Mouse (Mus musculus) left cerebral cortex, postnatal 36 days (tissue): ENCODE results near the gene Nlrc3. TPM values are rescaled to one million over a fixed set of nuclear protein-coding genes. Genes with fewer than 3 reads are reported as not detected.
"Not testable (repeated sequence)": the region's sequence is repeated elsewhere in the genome, so short reads cannot be mapped to it uniquely, and the experiment has no call there.

Experiments
- DNase-seq, 2 experiments: peaks; one replicate each; pipeline ENCODE4 v3.0.0; 2021 to 2022; ENCODE audit warnings: low spot score in 2 of 2, mixed read lengths in 1 of 2
- intact Hi-C: fragments of 180-260 bp; cut with DNase I; formaldehyde crosslinking; loops from one replicate; pipeline ENCODE4 v1.15.1; 2025
- total RNA-seq, 2 experiments: library from RNA; stranded (reverse); gene quantifications; 2 replicates each; pipeline ENCODE4 v1.2.3; 2021

The Nlrc3 gene
- 1 to 10 TPM; 1.1 to 3.5 TPM for total RNA-seq

- intact Hi-C loops, result no loop called here
- DNase-seq, result no peak
Measured at GRCm38 (mm10) chr16:3976251-3976671, at the start of gene Nlrc3. Gene Nlrc3 (minus strand): TSS chr16:3976632.

- DNase-seq, result no peak
- intact Hi-C loops, result no loop called here
Measured at GRCm38 (mm10) chr16:4022719-4023118, 46.3 kb upstream of the Nlrc3 start.

- no peak for DNase-seq
- intact Hi-C loops, result no loop called here
Measured at GRCm38 (mm10) chr16:4021241-4021640, 44.8 kb upstream of the Nlrc3 start.

GRCm38 (mm10) chr16:4017466-4017865 lies 41.0 kb upstream of the Nlrc3 start:
- DNase-seq, intact Hi-C loops: not testable (repeated sequence)

GRCm38 (mm10) chr16:4016786-4017185 lies 40.4 kb upstream of the Nlrc3 start:
- intact Hi-C loops, DNase-seq: not testable (repeated sequence)

DNA sequence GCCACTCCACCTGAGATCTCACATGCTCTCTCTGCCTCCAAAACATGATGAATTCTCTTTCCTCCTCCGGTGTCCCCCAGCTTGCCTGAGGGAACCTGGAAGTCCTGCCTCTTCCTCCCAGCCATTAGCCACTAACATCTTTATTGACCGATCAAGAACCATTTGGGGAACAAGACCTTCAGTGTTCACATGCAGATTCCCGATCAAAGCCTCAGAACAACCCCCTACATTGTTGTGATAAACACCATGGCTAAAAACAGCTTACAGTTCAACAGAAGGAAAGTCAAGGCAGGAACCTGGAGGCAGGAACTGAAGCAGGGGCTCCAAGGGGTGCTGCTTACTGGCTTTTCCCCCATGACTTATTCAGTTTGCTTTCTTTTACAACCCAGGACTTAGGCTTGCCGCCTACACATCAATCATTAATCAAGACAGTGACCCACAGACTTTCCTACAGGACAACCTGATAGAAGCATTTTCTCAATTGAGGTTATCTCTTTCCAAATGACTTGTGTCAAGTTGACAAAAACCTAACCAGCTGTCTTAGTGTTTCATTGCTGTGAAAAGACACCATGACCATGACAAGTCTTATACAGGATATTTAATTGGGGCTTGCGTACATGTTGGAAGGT lies 37.7 kb upstream of the Nlrc3 start:
- DNase-seq, result no peak
- intact Hi-C loops, result no loop called here

GRCm38 (mm10) chr16:4012882-4013570 lies 36.6 kb upstream of the Nlrc3 start:
- intact Hi-C loops, result no loop called here
- no peak for DNase-seq

- intact Hi-C loops, result no loop called here
- peak; percentile 97 for DNase-seq
Measured at GRCm38 (mm10) chr16:4003489-4004398, 27.3 kb upstream of the Nlrc3 start, which contains the start of gene Slx4. Gene Slx4 (minus strand): TSS chr16:4003770.

GRCm38 (mm10) chr16:3988410-3988809 lies 12.0 kb upstream of the Nlrc3 start:
- intact Hi-C loops, result no loop called here
- no peak for DNase-seq

GRCm38 (mm10) chr16:3983146-3983700 lies 6.8 kb upstream of the Nlrc3 start:
- DNase-seq, result no peak
- intact Hi-C loops, result no loop called here

- no peak for DNase-seq
- intact Hi-C loops, result no loop called here
Measured at GRCm38 (mm10) chr16:3982173-3982572, 5.7 kb upstream of the Nlrc3 start.

DNA sequence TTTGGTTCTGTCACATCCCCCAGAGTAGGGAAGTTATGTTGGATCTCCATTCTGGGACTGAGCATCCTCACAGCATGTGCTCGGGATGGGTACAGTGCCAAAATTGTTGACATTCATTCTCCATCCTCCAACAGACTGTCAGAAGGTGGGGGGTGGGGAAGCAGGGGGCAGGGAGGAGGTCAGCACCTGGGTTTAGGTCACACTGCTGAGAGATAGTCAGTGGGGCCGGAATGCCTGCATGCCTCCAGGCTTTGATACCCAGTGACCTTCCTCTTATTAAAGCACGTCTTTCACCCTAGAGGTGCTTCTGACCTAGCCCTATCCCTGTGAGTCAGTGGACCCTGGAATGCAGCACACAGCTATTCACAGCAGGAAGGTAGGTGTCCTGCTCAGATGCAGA lies 280 bp upstream of the Nlrc3 start:
- intact Hi-C loops, result no loop called here
- no peak for DNase-seq

DNA sequence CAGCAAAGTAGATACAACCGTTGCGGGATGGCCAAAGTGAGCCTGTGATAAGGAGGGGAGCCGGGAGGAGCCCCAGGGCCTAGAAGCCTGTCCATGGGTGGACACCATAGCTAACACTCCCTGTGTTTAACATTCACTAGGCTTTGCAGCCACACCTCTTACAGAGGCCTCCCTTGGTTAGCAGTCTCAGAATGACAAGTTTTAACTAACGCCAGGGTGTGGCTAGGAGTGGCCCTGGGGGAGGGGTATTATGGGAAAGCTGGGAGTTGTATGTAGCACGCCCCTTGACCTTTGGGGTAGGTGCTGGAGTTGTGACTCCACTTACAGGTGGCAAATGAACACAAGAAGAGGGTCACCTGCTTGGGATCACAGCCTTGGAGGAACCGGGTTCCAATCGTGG lies 774 bp downstream of the Nlrc3 start:
- no peak for DNase-seq
- intact Hi-C loops, result no loop called here

DNA sequence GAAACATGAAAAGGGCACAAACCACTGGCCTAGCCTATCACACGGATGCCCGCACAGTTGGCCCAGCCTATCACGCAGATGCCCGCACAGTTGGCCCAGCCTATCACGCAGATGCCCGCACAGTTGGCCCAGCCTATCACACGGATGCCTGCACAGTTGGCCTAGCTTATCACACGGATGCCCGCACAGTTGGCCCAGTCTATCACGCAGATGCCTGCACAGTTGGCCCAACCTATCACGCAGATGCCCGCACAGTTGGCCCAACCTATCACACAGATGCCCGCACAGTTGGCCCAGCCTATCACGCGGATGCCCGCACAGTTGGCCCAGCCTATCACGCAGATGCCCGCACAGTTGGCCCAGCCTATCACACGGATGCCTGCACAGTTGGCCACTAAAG lies 2.0 kb downstream of the Nlrc3 start:
- DNase-seq, intact Hi-C loops: not testable (repeated sequence)

- intact Hi-C loops, result no loop called here
- no peak for DNase-seq
Measured at GRCm38 (mm10) chr16:3965534-3965933, 10.9 kb downstream of the Nlrc3 start.

- intact Hi-C loops, result no loop called here
- no peak for DNase-seq
Measured at GRCm38 (mm10) chr16:3964990-3965389, 11.4 kb downstream of the Nlrc3 start.

- intact Hi-C loops, result no loop called here
Measured at GRCm38 (mm10) chr16:3959261-3959660, 17.2 kb downstream of the Nlrc3 start.

DNA sequence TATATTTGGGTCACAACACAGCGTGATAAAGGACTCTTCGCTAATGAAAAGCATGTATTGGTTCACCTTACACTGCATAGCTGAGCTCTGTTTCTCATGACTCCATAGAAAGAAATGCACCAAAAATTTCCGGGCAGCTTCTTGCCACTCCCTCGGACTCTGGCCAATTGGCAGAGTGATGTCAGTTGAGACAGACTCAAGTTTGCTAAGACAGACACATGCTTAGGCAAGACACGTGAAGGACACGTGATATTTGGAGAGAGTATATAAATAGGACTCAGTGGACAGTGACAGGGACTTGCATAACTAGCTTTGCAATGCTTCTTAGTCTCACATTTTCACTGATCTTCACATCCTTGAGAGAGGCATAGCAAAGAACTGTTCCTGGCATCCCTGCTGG lies 20.1 kb downstream of the Nlrc3 start:
- no peak for DNase-seq
- intact Hi-C loops, result no loop called here

More at GRCm38 (mm10) chr16:3959261-3959660, 17.2 kb downstream of the Nlrc3 start:
- DNase-seq, result no peak

GRCm38 (mm10) chr16:3951141-3951540 lies 25.3 kb downstream of the Nlrc3 start:
- intact Hi-C loops, result no loop called here
- no peak for DNase-seq

GRCm38 (mm10) chr16:3934701-3935100 lies 41.7 kb downstream of the Nlrc3 start:
- intact Hi-C loops, result no loop called here
- no peak for DNase-seq
